Mouse (Mus musculus): ENCODE results near the gene Chic2. TPM values are rescaled to one million over a fixed set of nuclear protein-coding genes. Genes with fewer than 3 reads are reported as not detected.
A peak's percentile ranks its signal among the peaks of the same experiment; 100 is the strongest.

The Chic2 gene
- polyA plus RNA-seq, 1 experiment: 29.4 TPM

- no peak for TF ChIP-seq POLR2A (IDR thresholded peaks at IDR 0.05; ENCODE audit: low read depth, low read length)
- H3K4me1 ChIP-seq (ENCODE audit: control insufficient read depth, insufficient read depth, low read length): peaks cover 11% of the 10 kb centered on the region
- no peak overlapping the region for H3K4me3 ChIP-seq (ENCODE audit: insufficient read depth, low read length)
- no peak overlapping the region for H3K27ac ChIP-seq (ENCODE audit: insufficient read depth, low read length)
Measured at GRCm38 (mm10) chr5:74962771-74963170, 81.8 kb downstream of the Chic2 start.

- no peak overlapping the region for H3K27ac ChIP-seq (ENCODE audit: insufficient read depth, low read length)
- H3K4me3 ChIP-seq (ENCODE audit: insufficient read depth, low read length): no peak overlapping the region
Measured at GRCm38 (mm10) chr5:74960840-74961543, 83.6 kb downstream of the Chic2 start.

GRCm38 (mm10) chr5:74960306-74960705, 84.3 kb downstream of the Chic2 start:
- peaks cover 14% of the 10 kb centered on the region for H3K4me1 ChIP-seq (ENCODE audit: control insufficient read depth, insufficient read depth, low read length)
- no peak overlapping the region for H3K27ac ChIP-seq (ENCODE audit: insufficient read depth, low read length)
- H3K4me3 ChIP-seq (ENCODE audit: insufficient read depth, low read length): no peak overlapping the region
- TF ChIP-seq POLR2A (IDR thresholded peaks at IDR 0.05; ENCODE audit: low read depth, low read length) (no peak), CTCF (IDR thresholded peaks at IDR 0.05; ENCODE audit: borderline replicate concordance, insufficient read depth, low read length) (no peak)

More at GRCm38 (mm10) chr5:74960840-74961543, 83.6 kb downstream of the Chic2 start:
- peaks cover 14% of the 10 kb centered on the region for H3K4me1 ChIP-seq (ENCODE audit: control insufficient read depth, insufficient read depth, low read length)
- TF ChIP-seq POLR2A (IDR thresholded peaks at IDR 0.05; ENCODE audit: low read depth, low read length) (no peak), CTCF (IDR thresholded peaks at IDR 0.05; ENCODE audit: borderline replicate concordance, insufficient read depth, low read length) (peak; percentile 34; the same call in 1 of the 2 replicates)

- Histone ChIP-seq H3K4me3 (ENCODE audit: insufficient read depth, low read length) (no peak overlapping the region), H3K27ac (ENCODE audit: insufficient read depth, low read length) (no peak overlapping the region), H3K4me1 (ENCODE audit: control insufficient read depth, insufficient read depth, low read length) (peaks cover 18% of the 10 kb centered on the region)
- TF ChIP-seq CTCF (IDR thresholded peaks at IDR 0.05; ENCODE audit: borderline replicate concordance, insufficient read depth, low read length): no peak
- TF ChIP-seq POLR2A (IDR thresholded peaks at IDR 0.05; ENCODE audit: low read depth, low read length): no peak
Measured at GRCm38 (mm10) chr5:74957293-74958076, 87.1 kb downstream of the Chic2 start.

- TF ChIP-seq POLR2A (IDR thresholded peaks at IDR 0.05; ENCODE audit: low read depth, low read length): no peak
- TF ChIP-seq CTCF (IDR thresholded peaks at IDR 0.05; ENCODE audit: borderline replicate concordance, insufficient read depth, low read length): no peak
- H3K4me3 ChIP-seq (ENCODE audit: insufficient read depth, low read length): no peak overlapping the region
- no peak overlapping the region for H3K27ac ChIP-seq (ENCODE audit: insufficient read depth, low read length)
- peaks cover 13% of the 10 kb centered on the region for H3K4me1 ChIP-seq (ENCODE audit: control insufficient read depth, insufficient read depth, low read length)
Measured at GRCm38 (mm10) chr5:74956335-74956734, 88.2 kb downstream of the Chic2 start.

GRCm38 (mm10) chr5:74955565-74955964, 89.0 kb downstream of the Chic2 start:
- H3K4me3 ChIP-seq (ENCODE audit: insufficient read depth, low read length): no peak overlapping the region
- no peak overlapping the region for H3K27ac ChIP-seq (ENCODE audit: insufficient read depth, low read length)
- peaks cover 7% of the 10 kb centered on the region; the same call in 1 of the 2 replicates for H3K4me1 ChIP-seq (ENCODE audit: control insufficient read depth, insufficient read depth, low read length)
- TF ChIP-seq CTCF (IDR thresholded peaks at IDR 0.05; ENCODE audit: borderline replicate concordance, insufficient read depth, low read length): no peak
- TF ChIP-seq POLR2A (IDR thresholded peaks at IDR 0.05; ENCODE audit: low read depth, low read length): no peak

- no peak for TF ChIP-seq CTCF (IDR thresholded peaks at IDR 0.05; ENCODE audit: borderline replicate concordance, insufficient read depth, low read length)
- TF ChIP-seq POLR2A (IDR thresholded peaks at IDR 0.05; ENCODE audit: low read depth, low read length): no peak
- Histone ChIP-seq H3K27ac (ENCODE audit: insufficient read depth, low read length) (no peak overlapping the region), H3K4me1 (ENCODE audit: control insufficient read depth, insufficient read depth, low read length) (peaks cover 7% of the 10 kb centered on the region; the same call in 1 of the 2 replicates), H3K4me3 (ENCODE audit: insufficient read depth, low read length) (no peak overlapping the region)
Measured at GRCm38 (mm10) chr5:74952938-74953337, 91.6 kb downstream of the Chic2 start.

GRCm38 (mm10) chr5:74951375-74951774, 93.2 kb downstream of the Chic2 start:
- H3K4me1 ChIP-seq (ENCODE audit: control insufficient read depth, insufficient read depth, low read length): peaks cover 4% of the 10 kb centered on the region; the same call in 1 of the 2 replicates
- no peak for TF ChIP-seq CTCF (IDR thresholded peaks at IDR 0.05; ENCODE audit: borderline replicate concordance, insufficient read depth, low read length)
- no peak for TF ChIP-seq POLR2A (IDR thresholded peaks at IDR 0.05; ENCODE audit: low read depth, low read length)
- H3K27ac ChIP-seq (ENCODE audit: insufficient read depth, low read length): no peak overlapping the region
- no peak overlapping the region for H3K4me3 ChIP-seq (ENCODE audit: insufficient read depth, low read length)

GRCm38 (mm10) chr5:74949298-74949697, 95.3 kb downstream of the Chic2 start:
- no peak overlapping the region for H3K27ac ChIP-seq (ENCODE audit: insufficient read depth, low read length)
- H3K4me3 ChIP-seq (ENCODE audit: insufficient read depth, low read length): no peak overlapping the region
- TF ChIP-seq POLR2A (IDR thresholded peaks at IDR 0.05; ENCODE audit: low read depth, low read length): no peak
- no peak for TF ChIP-seq CTCF (IDR thresholded peaks at IDR 0.05; ENCODE audit: borderline replicate concordance, insufficient read depth, low read length)
- peaks cover 4% of the 10 kb centered on the region; the same call in 1 of the 2 replicates for H3K4me1 ChIP-seq (ENCODE audit: control insufficient read depth, insufficient read depth, low read length)

GRCm38 (mm10) chr5:74948482-74948881, 96.1 kb downstream of the Chic2 start:
- TF ChIP-seq CTCF (IDR thresholded peaks at IDR 0.05; ENCODE audit: borderline replicate concordance, insufficient read depth, low read length): no peak
- no peak for TF ChIP-seq POLR2A (IDR thresholded peaks at IDR 0.05; ENCODE audit: low read depth, low read length)
- Histone ChIP-seq H3K4me3 (ENCODE audit: insufficient read depth, low read length) (no peak overlapping the region), H3K27ac (ENCODE audit: insufficient read depth, low read length) (no peak overlapping the region), H3K4me1 (ENCODE audit: control insufficient read depth, insufficient read depth, low read length) (peaks cover 4% of the 10 kb centered on the region; the same call in 1 of the 2 replicates)

Other genes starting within 250 kb of the Chic2 start
- not detected in 2 replicates for gene Gsx2, start 30.8 kb upstream of the Chic2 start, polyA plus RNA-seq (2011; ENCODE audit: insufficient read length, low read depth, missing spikeins)
- gene Pdgfra, start 107.5 kb upstream of the Chic2 start, polyA plus RNA-seq (2011; ENCODE audit: insufficient read length, low read depth, missing spikeins): 57.3 and 115 TPM in 2 replicates

Measured in embryonic fibroblast, embryonic 13.5 days (primary cell).